Mouse (Mus musculus) large intestine, adult 2 months (tissue): ENCODE data around the gene Gm49405. TPM values are rescaled to one million over a fixed set of nuclear protein-coding genes. Genes with fewer than 3 reads are reported as not detected.
"Not testable (repeated sequence)": the region's sequence is repeated elsewhere in the genome, so short reads cannot be mapped to it uniquely, and the experiment has no call there.

ENCODE experiments used
- DNase-seq: peaks from one replicate; pipeline ENCODE4 v3.0.0-alpha.2; 2012; ENCODE audit warnings: low read depth, low spot score
- WGBS: fragments of 180-500 bp; shearing (Covaris S2); methylation state at CpG from one replicate; pipeline ENCODE4 v1.1.7; 2018; 5-methylcytosine and 5-hydroxymethylcytosine counted together
- polyA plus RNA-seq: library from polyadenylated mRNA; depleted of rRNA; stranded (reverse); fragments of >200 nt; gene quantifications from 2 replicates; pipeline ENCODE4 v1.2.3, GENCODE M21; 2012; rRNA removed

Gm49405 gene
- 1.0 and 2.2 TPM in 2 replicates for polyA plus RNA-seq

GRCm38 (mm10) chr19:4000119-4000900 is at the start of gene Gm49405, which contains the start of gene Nudt8:
Gm49405 (plus strand) TSS chr19:4000626.
Nudt8 (plus strand) TSS chr19:4000580.
- under 1% methylated on average over 64 of the region's 64 CpGs for WGBS
- DNase-seq: peak; percentile 94

GRCm38 (mm10) chr19:3951461-3951860 is 49.0 kb upstream of the Gm49405 start:
- DNase-seq: no peak

DNA sequence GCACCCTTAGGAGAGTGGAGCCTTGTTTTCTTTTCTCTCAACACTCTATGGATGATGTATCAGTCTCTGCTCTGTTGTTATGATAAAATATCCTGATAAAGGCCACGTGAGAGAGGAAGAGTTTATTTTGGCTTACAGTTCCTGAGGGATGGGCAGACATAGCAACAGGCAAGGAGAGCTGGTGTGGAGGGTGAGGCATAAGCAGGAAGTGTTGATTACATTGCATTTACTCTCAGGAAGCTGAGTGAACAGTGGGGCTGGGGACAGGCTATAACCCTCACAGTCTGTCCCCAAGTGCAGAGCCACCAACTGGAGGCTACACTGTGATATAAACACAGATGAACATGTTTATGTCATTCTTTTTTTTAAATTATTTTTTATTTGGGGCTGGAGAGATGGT is 48.3 kb upstream of the Gm49405 start:
- 12% methylated on average over 1 of the region's 1 CpGs for WGBS

DNA sequence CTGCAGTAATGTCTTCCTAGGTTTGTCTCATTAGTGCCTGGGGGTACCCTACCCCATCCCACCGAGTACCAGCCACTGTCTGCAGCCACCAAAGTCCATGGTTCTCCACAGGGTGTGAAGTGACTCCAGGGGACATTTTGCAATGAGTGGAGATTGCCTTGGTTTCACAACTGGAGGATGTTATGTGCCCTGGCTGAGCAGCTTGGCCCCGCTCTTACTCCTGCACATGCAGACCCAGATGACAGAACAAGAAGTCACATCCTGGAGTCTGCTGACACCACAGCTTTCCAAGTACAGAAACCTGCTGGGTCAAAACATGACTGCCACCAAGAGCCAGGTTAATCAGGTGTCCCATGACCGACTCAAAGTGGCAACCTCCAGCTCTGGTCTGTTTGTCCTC is 45.4 kb upstream of the Gm49405 start:
- 66% methylated on average over 3 of the region's 3 CpGs for WGBS
- no peak for DNase-seq

More for the DNA sequence above, 48.3 kb upstream of the Gm49405 start:
- DNase-seq: no peak

- no peak for DNase-seq
- WGBS: 54% methylated on average over 4 of the region's 4 CpGs
Observed at GRCm38 (mm10) chr19:3955804-3956203, 44.6 kb upstream of the Gm49405 start.

GRCm38 (mm10) chr19:3957296-3958036 is 43.0 kb upstream of the Gm49405 start:
- 77% methylated on average over 5 of the region's 5 CpGs for WGBS
- not testable (repeated sequence) for DNase-seq

GRCm38 (mm10) chr19:3958470-3958869 is 42.0 kb upstream of the Gm49405 start, which contains the start of gene Aldh3b3:
Aldh3b3 (plus strand) TSS chr19:3958645.
- 34% methylated on average over 4 of the region's 4 CpGs for WGBS
- no peak for DNase-seq

GRCm38 (mm10) chr19:3959030-3959429 is 41.4 kb upstream of the Gm49405 start:
- DNase-seq: no peak

DNA sequence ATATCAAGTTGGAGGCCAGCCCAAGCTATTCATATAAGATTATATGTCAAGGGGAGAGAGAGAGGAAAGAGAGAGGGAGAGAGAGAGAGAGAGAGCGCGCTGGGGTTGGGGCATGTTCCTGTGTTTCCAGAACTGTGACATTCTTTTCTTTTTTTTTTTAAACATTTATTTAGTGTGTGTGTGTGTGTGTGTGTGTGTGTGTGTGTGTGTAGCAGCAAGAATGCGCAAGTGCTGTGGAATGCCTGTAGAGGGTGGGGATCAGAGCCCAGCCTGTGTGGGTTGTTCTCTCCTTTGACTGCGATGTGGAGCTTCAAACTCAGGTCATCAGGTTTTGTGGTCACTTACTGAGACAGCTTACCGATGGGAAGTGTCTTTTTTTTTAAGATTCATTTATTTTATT is 40.2 kb upstream of the Gm49405 start:
- DNase-seq: no peak
- WGBS: 79% methylated on average over 5 of the region's 5 CpGs

DNA sequence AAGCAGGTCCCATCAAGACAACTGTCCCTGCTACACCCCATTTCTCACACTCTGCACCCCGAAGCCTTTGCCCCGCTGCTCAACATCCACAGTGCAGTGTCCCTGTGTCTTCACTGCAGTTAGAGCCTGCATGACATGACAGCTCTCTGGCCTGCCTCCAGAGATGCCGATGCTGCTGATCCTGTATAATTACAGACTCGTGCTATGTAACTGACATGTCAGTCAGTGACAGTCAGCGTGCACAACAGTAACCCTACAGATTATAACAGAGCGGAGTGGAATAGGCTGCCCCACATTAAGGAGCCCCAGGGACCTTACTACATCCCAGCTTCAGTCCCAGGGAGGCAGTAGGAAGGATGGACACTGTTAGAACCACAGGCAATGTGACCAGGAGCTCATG is 38.6 kb upstream of the Gm49405 start:
- 92% methylated on average over 6 of the region's 6 CpGs for WGBS
- not testable (repeated sequence) for DNase-seq

GRCm38 (mm10) chr19:3962469-3962868 is 38.0 kb upstream of the Gm49405 start:
- DNase-seq: no peak
- 22% methylated on average over 2 of the region's 2 CpGs for WGBS

DNA sequence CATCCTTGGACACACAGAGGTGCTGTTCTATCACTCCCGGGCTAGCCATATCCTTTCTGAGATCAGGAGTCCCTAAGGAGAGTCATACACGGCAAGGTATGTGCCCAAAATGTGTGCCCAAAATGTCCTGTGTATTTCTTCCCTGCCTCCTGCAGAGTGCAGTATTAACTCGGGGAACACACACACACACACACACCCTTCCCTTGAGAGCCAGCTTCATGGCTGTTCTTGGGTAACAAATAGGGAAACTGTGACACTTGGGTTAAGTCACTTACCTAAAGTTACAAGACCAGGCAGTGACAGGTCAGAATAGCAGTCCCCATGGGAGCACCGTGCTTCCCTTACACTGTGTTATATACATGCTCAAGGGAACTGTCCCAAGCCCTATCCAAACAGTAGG is 36.4 kb upstream of the Gm49405 start:
- no peak for DNase-seq
- WGBS: 58% methylated on average over 4 of the region's 4 CpGs

DNA sequence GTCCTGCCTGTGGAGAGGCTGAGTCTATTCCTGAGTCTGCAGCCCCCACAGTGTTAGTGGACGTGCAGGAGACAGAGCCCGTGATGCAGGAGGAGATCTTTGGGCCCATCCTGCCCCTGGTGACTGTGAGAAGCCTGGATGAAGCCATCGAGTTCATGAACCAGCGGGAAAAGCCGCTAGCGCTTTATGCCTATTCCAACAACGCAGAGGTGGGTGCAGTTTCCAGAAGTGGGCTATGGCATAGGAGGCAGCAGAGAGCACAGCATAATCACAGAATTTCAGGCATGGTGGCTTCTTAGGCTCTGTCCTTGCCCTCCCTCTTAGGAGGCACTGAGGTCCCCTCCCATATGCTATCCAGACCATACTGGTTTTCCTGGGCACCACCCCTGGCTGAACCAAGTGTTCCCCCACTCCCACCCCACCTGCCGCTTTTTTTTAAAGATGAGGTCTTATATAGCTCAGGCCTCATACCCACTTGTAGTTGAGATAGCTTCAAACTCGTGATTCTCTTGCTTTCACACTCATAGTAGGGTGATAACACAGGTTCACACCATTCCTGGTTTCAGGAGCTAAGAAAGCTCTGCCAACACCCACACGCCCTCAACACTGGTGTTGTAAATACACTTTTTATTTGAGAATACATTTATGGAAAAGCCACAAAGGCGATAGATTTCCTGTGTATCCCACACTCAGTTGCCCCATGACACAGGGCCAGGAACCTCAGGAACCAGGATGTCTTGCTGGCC is 33.9 kb upstream of the Gm49405 start:
- no peak for DNase-seq
- 63% methylated on average over 11 of the region's 11 CpGs for WGBS

DNA sequence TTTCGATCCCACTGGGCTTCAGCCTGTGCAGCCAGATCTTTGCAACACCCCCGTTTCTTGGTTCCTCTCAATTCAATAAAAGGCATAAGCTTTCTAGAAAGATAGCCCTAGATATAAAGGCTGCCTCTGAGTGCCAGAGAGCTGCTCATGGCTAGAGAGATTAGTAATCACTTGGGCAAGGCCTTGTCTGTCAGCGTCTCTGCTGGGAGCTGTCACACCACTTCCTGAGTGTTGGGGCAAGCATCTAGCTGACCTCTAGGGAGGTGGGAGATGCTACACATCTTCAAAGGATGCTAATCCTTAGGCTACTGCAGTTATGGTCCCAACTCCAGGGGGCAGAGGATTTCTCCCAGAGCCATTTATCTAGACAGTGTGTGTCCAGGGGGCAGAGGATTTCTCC is 33.2 kb upstream of the Gm49405 start:
- no peak for DNase-seq
- 78% methylated on average over 3 of the region's 3 CpGs for WGBS

DNA sequence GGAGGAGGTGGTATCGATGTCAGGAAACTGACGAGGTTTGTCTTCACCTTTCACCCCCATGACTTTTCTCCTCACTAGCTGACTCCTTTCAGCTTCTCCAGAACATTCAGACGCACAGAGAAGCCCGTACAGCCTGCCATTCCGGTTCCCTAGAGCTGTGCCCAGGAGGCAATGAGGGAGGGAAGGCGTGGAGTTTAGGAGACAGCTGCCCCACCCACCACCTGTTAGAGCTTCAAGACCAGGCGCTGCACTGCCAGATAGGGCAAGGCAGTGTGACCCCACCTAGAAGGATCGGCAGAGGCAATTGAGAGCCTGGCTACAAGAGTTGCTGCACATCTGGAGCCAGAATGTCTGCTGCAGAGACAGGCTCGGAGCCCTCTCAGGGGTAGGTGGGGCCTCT is 28.2 kb upstream of the Gm49405 start, which contains the start of gene Aldh3b2:
Gene Aldh3b2 (plus strand): TSS at position 100 of the 400 bp plus-strand sequence.
- DNase-seq: peak; percentile 86
- WGBS: 14% methylated on average over 9 of the region's 9 CpGs

DNA sequence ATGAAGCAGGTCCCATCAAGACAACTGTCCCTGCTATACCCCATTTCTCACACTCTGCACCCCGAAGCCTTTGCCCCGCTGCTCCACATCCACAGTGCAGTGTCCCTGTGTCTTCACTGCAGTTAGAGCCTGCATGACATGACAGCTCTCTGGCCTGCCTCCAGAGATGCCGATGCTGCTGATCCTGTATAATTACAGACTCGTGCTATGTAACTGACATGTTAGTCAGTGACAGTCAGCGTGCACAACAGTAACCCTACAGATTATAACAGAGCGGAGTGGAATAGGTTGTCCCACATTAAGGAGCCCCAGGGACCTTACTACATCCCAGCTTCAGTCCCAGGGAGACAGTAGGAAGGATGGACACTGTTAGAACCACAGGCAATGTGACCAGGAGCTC is 25.8 kb upstream of the Gm49405 start:
- DNase-seq: not testable (repeated sequence)
- 90% methylated on average over 6 of the region's 6 CpGs for WGBS

GRCm38 (mm10) chr19:3975866-3976265 is 24.6 kb upstream of the Gm49405 start:
- DNase-seq: no peak
- WGBS: 29% methylated on average over 2 of the region's 2 CpGs

GRCm38 (mm10) chr19:3980309-3980708 is 20.1 kb upstream of the Gm49405 start:
- WGBS: 4% methylated on average over 4 of the region's 4 CpGs
- peak; percentile 75 for DNase-seq

GRCm38 (mm10) chr19:3980917-3981316 is 19.5 kb upstream of the Gm49405 start:
- DNase-seq: no peak
- WGBS: 69% methylated on average over 9 of the region's 9 CpGs

- 72% methylated on average over 9 of the region's 9 CpGs for WGBS
- DNase-seq: no peak
Observed at GRCm38 (mm10) chr19:3983527-3984200, 16.8 kb upstream of the Gm49405 start.
